Mouse (Mus musculus) MEL (cell line): ENCODE measurements around the gene Clk1.

ENCODE experiments used
- CTCF ChIP-seq, 3 experiments: IDR thresholded peaks in 2 of 3; conservative IDR thresholded peaks in 1 of 3; 2 replicates each; pipeline ENCODE4 v1.5.1; 2011 to 2012; ENCODE audit warnings: low read length in 3 of 3, low read depth in 2 of 3, mild to moderate bottlenecking in 2 of 3, improper control_type of control experiment in 1 of 3, inconsistent platforms in 1 of 3, mixed read lengths in 1 of 3, moderate library complexity in 1 of 3; ENCODE audit not compliant: control insufficient read depth in 1 of 3, insufficient read depth in 1 of 3, poor library complexity in 1 of 3, severe bottlenecking in 1 of 3
- E2F4 ChIP-seq: IDR thresholded peaks from 2 replicates; pipeline ENCODE4 v1.6.1; 2011; ENCODE audit warnings: low read depth, low read length, improper control_type of control experiment, borderline replicate concordance
- JUND ChIP-seq: IDR thresholded peaks from 2 replicates; pipeline ENCODE4 v1.6.1; 2011; ENCODE audit warnings: low read depth, mild to moderate bottlenecking, improper control_type of control experiment, low read length
- MYB ChIP-seq: IDR thresholded peaks from 2 replicates; pipeline ENCODE4 v1.6.1; 2011; ENCODE audit warnings: mild to moderate bottlenecking, low read depth, low read length, improper control_type of control experiment
- POLR2A ChIP-seq, 2 experiments: IDR thresholded peaks; 2 replicates each; pipeline ENCODE4 v1.6.1; 2011 to 2012; ENCODE audit warnings: low read length in 2 of 2, mild to moderate bottlenecking in 2 of 2, control low read depth in 1 of 2, improper control_type of control experiment in 1 of 2, low read depth in 1 of 2, moderate library complexity in 1 of 2; ENCODE audit not compliant: control insufficient read depth in 1 of 2, insufficient read depth in 1 of 2, poor library complexity in 1 of 2
- TAL1 ChIP-seq: IDR thresholded peaks from 2 replicates; pipeline ENCODE4 v1.6.1; 2012; ENCODE audit warnings: mild to moderate bottlenecking, inconsistent platforms, low read length, moderate library complexity, mixed read lengths
- ZC3H11A ChIP-seq: IDR thresholded peaks from 2 replicates; pipeline ENCODE4 v1.6.1; 2012; ENCODE audit warnings: low read depth, mild to moderate bottlenecking, inconsistent platforms, low read length, improper control_type of control experiment
- ZKSCAN1 ChIP-seq: IDR thresholded peaks from 2 replicates; pipeline ENCODE4 v1.6.1; 2012; ENCODE audit warnings: low read depth, mild to moderate bottlenecking, inconsistent platforms, low read length, improper control_type of control experiment, moderate library complexity

GRCm38 (mm10) chr1:58458175-58458574 is 34.3 kb upstream of the Clk1 start:
- TF ChIP-seq CTCF (IDR thresholded peaks at IDR 0.05 in 2 of 3, conservative IDR thresholded peaks at IDR 0.05 in 1 of 3; ENCODE audit: control insufficient read depth in 1 of 3, insufficient read depth in 1 of 3, low read depth in 2 of 3, low read length in 3 of 3, poor library complexity in 1 of 3, severe bottlenecking in 1 of 3) (no peak), POLR2A (IDR thresholded peaks at IDR 0.05; ENCODE audit: control insufficient read depth in 1 of 2, insufficient read depth in 1 of 2, low read depth in 1 of 2, low read length in 2 of 2, poor library complexity in 1 of 2) (no peak), JUND (no peak), MYB (no peak), ZKSCAN1 (no peak), TAL1 (no peak), ZC3H11A (no peak), E2F4 (no peak)
